8 mouse cellular contexts compared by ENCODE assay signal in genomic region chr11:43433254-43434023, GRCm38 (mm10). TPM values are rescaled to one million over a fixed set of nuclear protein-coding genes. Genes with fewer than 3 reads are reported as not detected.
DNase-seq lines count a peak whose midpoint lies in the region; ATAC-seq and TF ChIP-seq lines count a peak whose summit lies in the region.

Slu7 (plus strand) TSS chr11:43433744.

- H3K9ac ChIP-seq in hindbrain, embryonic 16.5 days (ENCODE audit: low read depth, low read length), result peak within 1 kb of the TSS; percentile 78

- H3K27me3 ChIP-seq in hindbrain, embryonic 16.5 days (replicated peaks; ENCODE audit: control insufficient read depth, insufficient read depth, low read length), result no peaks in the 10 kb centered on the region

- TF ChIP-seq CTCF in gastrocnemius, adult 2 months (IDR thresholded peaks at IDR 0.05), result peak; percentile 12; the same call in 1 of the 2 replicates

- peaks cover 5% of the 10 kb centered on the region; the same call in 1 of the 2 replicates for H3K36me3 ChIP-seq in hindbrain, embryonic 16.5 days (ENCODE audit: control insufficient read depth, insufficient read depth, low read length)

- peak; percentile 89 for ATAC-seq in hindbrain, embryonic 16.5 days
- peak; percentile 94 for ATAC-seq in megakaryocyte progenitor cell, adult 5-6 weeks (replicated peaks; ENCODE audit: poor library complexity)

- H3K4me3 ChIP-seq in gastrocnemius, adult 2 months, result peak within 1 kb of the TSS; percentile 97
- H3K4me3 ChIP-seq in hindbrain, embryonic 16.5 days (ENCODE audit: low read length), result peak within 1 kb of the TSS; percentile 93

- 8% methylated on average over 38 of the region's 38 CpGs for WGBS in hindbrain, embryonic 16.5 days

- intact Hi-C loops in gastrocnemius, adult 2 months (cut with DNase I), result no loop called here
- intact Hi-C loops in left cerebral cortex, postnatal 10 days (cut with DNase I), result no loop called here

- peak within 1 kb of the TSS; percentile 80 for H3K4me2 ChIP-seq in hindbrain, embryonic 16.5 days (ENCODE audit: low read length)

- peaks cover 10% of the 10 kb centered on the region for H3K4me1 ChIP-seq in hindbrain, embryonic 16.5 days (ENCODE audit: control insufficient read depth, insufficient read depth, low read depth, low read length)

- H3K27ac ChIP-seq in gastrocnemius, adult 2 months, result peak within 1 kb of the TSS; percentile 94
- H3K27ac ChIP-seq in hindbrain, embryonic 16.5 days (ENCODE audit: low read depth, low read length), result peak within 1 kb of the TSS; percentile 16; the same call in 1 of the 2 replicates

- DNase-seq in adrenal gland, adult (ENCODE audit: inconsistent age in 2 of 2, low spot score in 1 of 2), result peak; percentile 80 to 92
- peak; percentile 29 to 65 for DNase-seq in cerebellum, postnatal 4 days (ENCODE audit: low spot score in 2 of 2)
- DNase-seq in gastrocnemius, adult 2 months, result peak; percentile 79
- peak; percentile 71 to 87 for DNase-seq in left cerebral cortex, postnatal 10 days (ENCODE audit: extremely low spot score in 1 of 2, low spot score in 2 of 2)
- DNase-seq in right cerebral cortex, postnatal 14 days, result peak; percentile 73
- DNase-seq in urinary bladder, postnatal 4 days (ENCODE audit: low spot score in 2 of 2), result peak; percentile 65 to 74

- no peaks in the 10 kb centered on the region for H3K9me3 ChIP-seq in hindbrain, embryonic 16.5 days (ENCODE audit: control insufficient read depth, low read length)

RNA-seq across cellular contexts. Expression of gene Slu7, which starts in this region (rescaled TPM):
- total RNA-seq in gastrocnemius, adult 2 months (2021), result 10 to 100 TPM; 33.1 to 35.7 TPM
- 54.4 and 55.2 TPM in 2 replicates for polyA plus RNA-seq in hindbrain, embryonic 16.5 days (2015; fragmentation: Nextera tagmentation; extraction: Ambion mirVana)
- total RNA-seq in left cerebral cortex, postnatal 10 days (2021), result 10 to 100 TPM; 42.2 to 48.7 TPM
- 27.5 and 30.5 TPM in 2 replicates for total RNA-seq in megakaryocyte progenitor cell, adult 5-6 weeks (2015)
- 66.0 and 73.7 TPM in 2 replicates for total RNA-seq in megakaryocyte progenitor cell, adult 5-6 weeks (2017)

Comparison
In these comparisons a context has a peak if more than half of its experiments do, and no peak if none do; other contexts are left out.
1. Peak in every context shown above with its lines: DNase-seq, ATAC-seq, H3K4me3 ChIP-seq and H3K27ac ChIP-seq.